Mouse (Mus musculus) spleen, postnatal 14 days (tissue): ENCODE results near the gene Gm10642.

ENCODE experiments used
- DNase-seq, 2 experiments: peaks; one replicate each; pipeline ENCODE4 v3.0.0; 2021 to 2022; ENCODE audit warnings: low spot score in 2 of 2

The Gm10642 gene

GRCm38 (mm10) chr9:70656130-70657007, at the start of gene Gm10642:
Gene Gm10642 (plus strand): TSS chr9:70656251.
- peak; percentile 49 to 56 for DNase-seq

GRCm38 (mm10) chr9:70611026-70611673, 44.9 kb upstream of the Gm10642 start:
- no peak for DNase-seq

- no peak for DNase-seq
Measured at GRCm38 (mm10) chr9:70629711-70630110, 26.3 kb upstream of the Gm10642 start.

- DNase-seq = no peak
Measured at GRCm38 (mm10) chr9:70631665-70632064, 24.4 kb upstream of the Gm10642 start.

GRCm38 (mm10) chr9:70636748-70637147, 19.3 kb upstream of the Gm10642 start:
- no peak for DNase-seq

- DNase-seq = no peak
Measured at GRCm38 (mm10) chr9:70650260-70650659, 5.8 kb upstream of the Gm10642 start.

- no peak for DNase-seq
Measured at GRCm38 (mm10) chr9:70650994-70651393, 5.1 kb upstream of the Gm10642 start.

- no peak for DNase-seq
Measured at GRCm38 (mm10) chr9:70652221-70652620, 3.8 kb upstream of the Gm10642 start.

GRCm38 (mm10) chr9:70653875-70654274, 2.2 kb upstream of the Gm10642 start:
- DNase-seq = no peak

GRCm38 (mm10) chr9:70654496-70654895, 1.6 kb upstream of the Gm10642 start:
- no peak for DNase-seq

- no peak for DNase-seq
Measured at GRCm38 (mm10) chr9:70655764-70656129, 304 bp upstream of the Gm10642 start.

- peak; percentile 99 for DNase-seq
Measured at GRCm38 (mm10) chr9:70657013-70657967, 1.2 kb downstream of the Gm10642 start, which contains the start of gene Mindy2. Gene Mindy2 (minus strand): TSS chr9:70657174.

GRCm38 (mm10) chr9:70658266-70658665, 2.2 kb downstream of the Gm10642 start:
- DNase-seq = no peak

GRCm38 (mm10) chr9:70664847-70665246, 8.8 kb downstream of the Gm10642 start:
- no peak for DNase-seq

GRCm38 (mm10) chr9:70665372-70666145, 9.5 kb downstream of the Gm10642 start:
- no peak for DNase-seq

GRCm38 (mm10) chr9:70666811-70667210, 10.8 kb downstream of the Gm10642 start:
- DNase-seq = no peak

- DNase-seq = no peak
Measured at GRCm38 (mm10) chr9:70668048-70668447, 12.0 kb downstream of the Gm10642 start.

- DNase-seq = peak; percentile 28 to 34
Measured at GRCm38 (mm10) chr9:70669197-70669596, 13.1 kb downstream of the Gm10642 start.

- DNase-seq = no peak
Measured at GRCm38 (mm10) chr9:70670381-70670780, 14.3 kb downstream of the Gm10642 start.

- peak; percentile 33 to 45 for DNase-seq
Measured at GRCm38 (mm10) chr9:70671278-70671677, 15.2 kb downstream of the Gm10642 start.
